Mouse (Mus musculus) brain, embryonic 18.5 days (tissue): ENCODE measurements around the gene 9130213A22Rik.

ENCODE experiments used
- DNase-seq: peaks from one replicate; pipeline ENCODE4 v3.0.0-alpha.2; 2012; ENCODE audit warnings: low read depth, low spot score

The 9130213A22Rik gene

GRCm38 (mm10) chr11:69074776-69075069, 47.7 kb downstream of the 9130213A22Rik start:
- no peak for DNase-seq

- no peak for DNase-seq
These were observed 48.2 kb downstream of the 9130213A22Rik start for GRCm38 (mm10) chr11:69073951-69074775.

GRCm38 (mm10) chr11:69073065-69073888, 49.1 kb downstream of the 9130213A22Rik start:
- peak; percentile 87 for DNase-seq

GRCm38 (mm10) chr11:69072666-69073064, 49.7 kb downstream of the 9130213A22Rik start:
- DNase-seq: no peak

GRCm38 (mm10) chr11:69072234-69072633, 50.2 kb downstream of the 9130213A22Rik start:
- DNase-seq: no peak

GRCm38 (mm10) chr11:69071262-69071661, 51.1 kb downstream of the 9130213A22Rik start:
- DNase-seq: no peak

- peak; percentile 81 for DNase-seq
These were observed 51.7 kb downstream of the 9130213A22Rik start, which contains the start of gene Tmem107 for GRCm38 (mm10) chr11:69070590-69071222. Gene Tmem107, plus strand, starts transcription at chr11:69070806.

GRCm38 (mm10) chr11:69070093-69070492, 52.3 kb downstream of the 9130213A22Rik start:
- DNase-seq: no peak
